Mouse (Mus musculus) gastrocnemius, postnatal 4 days (tissue): Measurements from ENCODE around the gene Slfn1. TPM values are rescaled to one million over a fixed set of nuclear protein-coding genes. Genes with fewer than 3 reads are reported as not detected.

Experiments
- total RNA-seq, 2 experiments: library from RNA; stranded (reverse); gene quantifications; 2 replicates each; pipeline ENCODE4 v1.2.3; 2021

Slfn1 gene
- total RNA-seq, 2 experiments from 2014 or later = 0.18 TPM; not detected in 1

Other genes starting within 250 kb of the Slfn1 start
- gene Rffl, start 245.6 kb upstream of the Slfn1 start, total RNA-seq = 1 to 10 TPM; 5.4 to 6.0 TPM
- gene Rad51d, start 226.2 kb upstream of the Slfn1 start, total RNA-seq = 10 to 100 TPM in 1 of 2 experiments, 1 to 10 TPM in 1; 9.6 to 10.4 TPM
- not detected for gene Fndc8, start 224.7 kb upstream of the Slfn1 start, total RNA-seq
- gene Nle1, start 208.4 kb upstream of the Slfn1 start, total RNA-seq = 10 to 100 TPM; 22.3 to 27.4 TPM
- 100 to 1,000 TPM; 115 to 124 TPM for gene Unc45b, start 206.3 kb upstream of the Slfn1 start, total RNA-seq
- gene Slfn5, start 165.5 kb upstream of the Slfn1 start, total RNA-seq = 10 to 100 TPM; 18.3 to 24.7 TPM
- gene Slfn9, start 125.0 kb upstream of the Slfn1 start, total RNA-seq = 1 to 10 TPM; 7.5 to 7.8 TPM
- gene Slfn8, start 96.0 kb upstream of the Slfn1 start, total RNA-seq = under 1 TPM; 0.42 to 0.52 TPM
- gene Slfn2, start 51.7 kb upstream of the Slfn1 start, total RNA-seq = 1 to 10 TPM; 2.7 to 3.0 TPM
- under 1 TPM; 0.12 to 0.16 TPM for gene Slfn4, start 58.3 kb downstream of the Slfn1 start, total RNA-seq
- 1 to 10 TPM; 1.5 to 1.9 TPM for gene Slfn3, start 74.5 kb downstream of the Slfn1 start, total RNA-seq
- gene Slfn14, start 169.9 kb downstream of the Slfn1 start, total RNA-seq = under 1 TPM; 0.07 to 0.26 TPM
- 10 to 100 TPM; 64.8 to 69.7 TPM for gene Ap2b1, start 182.2 kb downstream of the Slfn1 start, total RNA-seq
- gene Pex12, start 185.7 kb downstream of the Slfn1 start, total RNA-seq = 10 to 100 TPM; 13.7 to 14.2 TPM